Mouse (Mus musculus) liver (tissue): ENCODE data around the gene Bri3.

Experiments
- DNase-seq: peaks from one replicate; pipeline ENCODE4 v3.0.0-alpha.2; 2020; ENCODE audit warnings: mixed read lengths

Bri3 gene

GRCm38 (mm10) chr5:144263082-144263481 is 18.8 kb downstream of the Bri3 start:
- DNase-seq = no peak

GRCm38 (mm10) chr5:144263496-144263895 is 19.3 kb downstream of the Bri3 start:
- DNase-seq = no peak

- DNase-seq = no peak
These were observed 23.5 kb downstream of the Bri3 start for GRCm38 (mm10) chr5:144267535-144268241.

- DNase-seq = no peak
These were observed 25.7 kb downstream of the Bri3 start for GRCm38 (mm10) chr5:144269926-144270325.

GRCm38 (mm10) chr5:144270420-144270819 is 26.2 kb downstream of the Bri3 start:
- DNase-seq = no peak

GRCm38 (mm10) chr5:144271118-144271517 is 26.9 kb downstream of the Bri3 start:
- no peak for DNase-seq

- DNase-seq = no peak
These were observed 27.5 kb downstream of the Bri3 start for GRCm38 (mm10) chr5:144271772-144272171.

GRCm38 (mm10) chr5:144274904-144275303 is 30.7 kb downstream of the Bri3 start:
- no peak for DNase-seq

- DNase-seq = peak; percentile 17
These were observed 32.8 kb downstream of the Bri3 start for GRCm38 (mm10) chr5:144276898-144277630.

GRCm38 (mm10) chr5:144278374-144278960 is 34.2 kb downstream of the Bri3 start:
- no peak for DNase-seq

- no peak for DNase-seq
These were observed 34.9 kb downstream of the Bri3 start for GRCm38 (mm10) chr5:144279081-144279541.

- DNase-seq = no peak
These were observed 35.7 kb downstream of the Bri3 start for GRCm38 (mm10) chr5:144279926-144280325.

GRCm38 (mm10) chr5:144282470-144283260 is 38.4 kb downstream of the Bri3 start:
- no peak for DNase-seq

GRCm38 (mm10) chr5:144283551-144284031 is 39.4 kb downstream of the Bri3 start:
- DNase-seq = no peak

- no peak for DNase-seq
These were observed 40.4 kb downstream of the Bri3 start for GRCm38 (mm10) chr5:144284599-144284998.

GRCm38 (mm10) chr5:144286591-144287266 is 42.5 kb downstream of the Bri3 start:
- DNase-seq = no peak

- DNase-seq = no peak
These were observed 43.1 kb downstream of the Bri3 start for GRCm38 (mm10) chr5:144287267-144287820.

GRCm38 (mm10) chr5:144288391-144288790 is 44.2 kb downstream of the Bri3 start:
- no peak for DNase-seq

- DNase-seq = no peak
These were observed 45.7 kb downstream of the Bri3 start for GRCm38 (mm10) chr5:144289769-144290440.

- DNase-seq = no peak
These were observed 50.7 kb downstream of the Bri3 start for GRCm38 (mm10) chr5:144294908-144295307.

GRCm38 (mm10) chr5:144295357-144295756 is 51.1 kb downstream of the Bri3 start:
- no peak for DNase-seq
